Mouse (Mus musculus) inflammation-experienced regulatory T-cells, adult 6 months (primary cell): Measurements from ENCODE around the gene Rbp1. TPM values are rescaled to one million over a fixed set of nuclear protein-coding genes. Genes with fewer than 3 reads are reported as not detected.

Source experiments
- ATAC-seq: one replicate; pipeline ENCODE4 v1.8.0; 2017
- polyA plus RNA-seq, 3 experiments: library from polyadenylated mRNA; unstranded; fragments of 100-300 nt; shearing (Covaris generic); gene quantifications; one replicate each; pipeline ENCODE4 v1.2.1; 2017

The Rbp1 gene
- polyA plus RNA-seq, 3 experiments from 2014 or later: not detected

GRCm38 (mm10) chr9:98425351-98425880, 2.7 kb downstream of the Rbp1 start:
- ATAC-seq: no peak

- ATAC-seq: no peak
Observed at GRCm38 (mm10) chr9:98427906-98428517, 5.3 kb downstream of the Rbp1 start.

- ATAC-seq: no peak
Observed at GRCm38 (mm10) chr9:98428783-98429182, 6.0 kb downstream of the Rbp1 start.

- no peak for ATAC-seq
Observed at GRCm38 (mm10) chr9:98429806-98430205, 7.0 kb downstream of the Rbp1 start.

- no peak for ATAC-seq
Observed at GRCm38 (mm10) chr9:98430528-98430927, 7.8 kb downstream of the Rbp1 start.

DNA sequence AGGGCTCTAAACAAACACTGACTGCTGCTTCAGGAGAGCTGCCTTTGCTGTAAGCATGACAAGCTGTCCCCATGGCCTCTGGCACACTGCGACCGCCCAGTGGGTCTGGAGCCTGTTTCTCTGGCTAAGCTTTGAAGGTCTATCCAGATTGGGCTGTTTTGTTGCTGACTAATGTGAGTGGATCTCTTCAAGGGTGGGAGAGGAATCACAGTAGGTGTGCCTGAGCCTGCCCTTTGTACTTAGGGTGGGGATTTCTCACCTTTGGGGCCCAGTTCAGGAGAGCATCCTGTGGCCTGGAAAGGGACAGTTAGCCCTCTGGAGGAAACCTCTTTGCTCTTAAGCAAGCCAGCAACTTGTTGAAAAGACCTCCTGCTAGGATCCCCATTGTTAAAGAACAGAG, 10.3 kb downstream of the Rbp1 start:
- ATAC-seq: no peak

DNA sequence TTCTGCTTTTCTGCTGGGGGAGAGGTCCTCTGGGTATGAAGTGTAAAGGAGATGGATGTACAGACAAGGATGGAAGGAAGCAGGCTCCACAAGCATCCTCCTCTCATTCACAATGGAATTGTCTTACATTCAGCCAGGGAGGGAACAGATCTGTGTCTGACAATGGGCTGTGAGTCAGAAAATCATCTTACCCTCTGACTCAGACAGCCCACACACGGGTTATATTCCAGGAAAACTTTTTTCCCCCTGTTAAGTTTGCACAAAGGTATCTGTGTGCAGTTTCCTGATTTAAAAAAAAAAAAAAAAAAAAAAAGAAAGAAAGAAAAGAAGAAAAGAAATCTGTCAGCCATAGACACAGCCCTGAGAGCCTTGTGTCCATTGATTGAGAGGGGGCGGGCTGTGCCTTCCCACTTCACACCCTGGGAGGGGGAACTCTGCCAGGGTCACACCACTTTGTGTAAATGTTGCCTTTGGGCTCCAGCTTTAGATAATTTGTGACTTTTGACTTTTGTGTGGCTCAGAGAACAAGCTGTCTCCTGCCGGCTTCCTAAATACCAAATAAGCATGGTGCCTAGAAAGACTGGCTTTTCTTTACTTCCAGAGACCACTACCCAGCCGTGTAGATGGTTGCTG, 11.3 kb downstream of the Rbp1 start:
- no peak for ATAC-seq

GRCm38 (mm10) chr9:98437819-98438218, 15.1 kb downstream of the Rbp1 start:
- no peak for ATAC-seq

DNA sequence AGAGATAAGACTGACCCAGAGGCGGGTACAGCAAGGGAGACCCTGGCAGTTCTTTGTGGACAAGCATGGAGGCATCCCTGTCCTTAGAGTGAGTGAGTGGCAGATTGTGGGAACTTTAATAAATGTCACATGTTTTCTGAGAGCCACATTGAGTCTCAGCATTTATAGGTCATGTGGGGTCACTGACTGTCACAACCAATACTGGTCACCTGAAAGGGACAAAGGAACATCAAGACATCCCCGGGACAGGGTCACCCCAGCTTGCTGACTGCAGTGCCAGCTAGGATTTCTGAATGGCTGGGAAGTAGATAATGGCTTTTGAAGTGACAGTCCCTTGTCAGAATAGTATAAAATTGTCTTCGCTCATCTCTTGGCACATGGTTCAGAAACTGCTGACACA, 16.3 kb downstream of the Rbp1 start:
- ATAC-seq: no peak

DNA sequence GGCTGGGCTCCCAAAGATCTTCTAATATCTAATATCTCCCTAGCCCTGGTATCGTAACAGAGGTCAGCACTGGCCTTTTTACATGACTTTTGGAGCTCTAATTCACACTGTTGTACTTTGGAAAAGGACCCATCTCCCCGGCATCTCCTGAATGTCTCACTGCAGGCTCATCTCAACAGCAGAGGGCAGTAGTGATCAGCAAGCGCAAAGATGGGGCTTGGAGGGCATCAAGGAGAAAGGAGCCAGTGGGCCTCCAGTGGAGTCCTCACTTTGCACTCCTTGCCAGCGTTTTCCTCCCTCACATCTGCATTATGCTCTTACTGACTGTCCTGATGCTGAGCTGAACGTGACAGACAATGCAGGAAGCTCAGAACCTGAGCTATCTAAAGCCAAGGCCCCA, 19.9 kb downstream of the Rbp1 start:
- ATAC-seq: no peak

GRCm38 (mm10) chr9:98445359-98446149, 22.8 kb downstream of the Rbp1 start:
- no peak for ATAC-seq

DNA sequence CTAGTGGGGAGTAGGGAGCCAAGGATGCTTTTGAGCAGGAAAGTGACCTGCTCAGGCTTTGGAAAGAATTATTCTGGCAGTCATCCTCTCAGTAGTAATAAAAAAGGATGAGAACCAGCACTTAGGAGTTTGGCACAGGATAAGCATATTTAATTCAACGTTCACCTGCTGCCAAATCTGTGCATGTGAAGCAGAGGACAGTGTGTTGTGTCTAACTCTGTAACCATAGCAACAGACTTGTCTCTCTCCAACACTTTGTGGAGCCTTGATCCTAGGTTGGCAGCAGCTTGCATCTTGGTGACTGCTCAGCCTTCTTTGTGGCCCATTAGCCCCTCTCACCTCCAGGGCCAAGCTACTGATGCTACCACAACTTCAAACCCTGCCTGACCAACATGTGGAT, 28.2 kb downstream of the Rbp1 start:
- ATAC-seq: no peak

GRCm38 (mm10) chr9:98466709-98467108, 43.9 kb downstream of the Rbp1 start:
- ATAC-seq: no peak

DNA sequence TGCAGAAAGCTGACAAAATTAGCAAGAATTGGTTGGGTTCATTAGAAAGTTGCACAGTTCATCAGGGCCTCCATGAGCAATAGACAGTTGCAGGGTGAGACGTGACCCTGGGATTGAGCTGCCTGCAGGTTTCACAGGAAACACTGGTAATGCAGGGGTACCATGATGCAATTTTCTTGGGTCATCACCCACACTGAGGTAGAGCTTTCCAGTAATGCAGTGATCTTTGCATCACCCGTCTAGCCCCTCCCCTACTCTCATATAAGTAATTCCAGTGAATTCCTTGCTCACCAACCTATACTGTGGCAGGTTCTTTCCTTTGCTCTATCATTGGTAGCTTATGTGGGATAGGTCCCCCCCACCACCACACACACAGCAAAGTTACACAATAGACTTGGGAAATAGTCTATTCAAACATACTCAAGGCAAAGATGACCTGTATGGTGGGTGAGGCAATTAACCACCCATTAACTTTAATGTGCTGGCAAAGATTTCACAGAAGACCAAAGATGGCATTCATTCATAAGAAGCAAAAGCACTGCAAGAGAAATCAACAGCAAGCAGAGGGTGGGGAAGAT, 57.5 kb downstream of the Rbp1 start:
- ATAC-seq: no peak

- no peak for ATAC-seq
Observed at GRCm38 (mm10) chr9:98482256-98482655, 59.5 kb downstream of the Rbp1 start.

GRCm38 (mm10) chr9:98485020-98485419, 62.3 kb downstream of the Rbp1 start:
- ATAC-seq: no peak

DNA sequence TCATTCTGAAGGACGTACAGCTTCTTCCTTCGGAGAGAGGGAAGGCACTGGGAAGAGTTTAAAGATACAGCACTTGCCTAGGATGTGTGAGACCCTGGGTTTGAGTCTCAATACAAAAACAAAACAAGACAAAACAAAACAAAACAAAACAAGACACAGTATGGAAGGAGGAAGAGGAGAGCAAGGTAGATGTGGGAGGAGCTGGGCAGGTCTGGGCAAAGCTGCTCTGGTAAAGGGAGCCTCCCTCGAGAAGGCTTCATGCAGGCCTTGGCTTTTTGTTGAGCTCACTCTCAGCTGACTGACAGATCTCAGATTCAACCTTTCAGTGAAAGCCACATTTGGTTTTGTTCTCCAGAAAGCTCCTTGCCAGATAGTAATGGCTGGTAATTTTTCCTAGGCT, 63.1 kb downstream of the Rbp1 start, which contains the start of gene Rbp2:
TSS of gene Rbp2 (plus strand) at position 301 of the 400 bp plus-strand sequence.
- no peak for ATAC-seq

GRCm38 (mm10) chr9:98487273-98487672, 64.5 kb downstream of the Rbp1 start:
- no peak for ATAC-seq

GRCm38 (mm10) chr9:98489532-98489931, 66.8 kb downstream of the Rbp1 start:
- ATAC-seq: no peak

DNA sequence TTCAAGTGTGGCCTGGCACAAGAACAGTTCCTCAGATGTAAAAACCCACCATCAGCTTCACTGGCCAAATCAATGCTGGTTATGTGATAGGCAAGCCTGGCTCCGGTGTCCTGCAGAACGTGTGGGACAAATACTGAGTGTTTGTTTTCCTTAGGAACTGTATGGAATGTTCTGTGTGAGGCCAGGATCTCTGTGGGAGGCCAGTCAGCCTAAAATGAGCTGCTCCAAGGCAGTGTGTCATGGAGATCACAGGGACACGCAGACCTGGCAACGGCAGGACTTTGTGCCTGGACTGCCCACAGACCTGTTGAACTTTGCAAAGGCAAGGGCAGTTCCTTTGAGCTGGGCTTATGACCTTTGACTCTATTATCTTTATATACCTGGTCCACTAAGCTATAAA, 67.4 kb downstream of the Rbp1 start:
- ATAC-seq: no peak

DNA sequence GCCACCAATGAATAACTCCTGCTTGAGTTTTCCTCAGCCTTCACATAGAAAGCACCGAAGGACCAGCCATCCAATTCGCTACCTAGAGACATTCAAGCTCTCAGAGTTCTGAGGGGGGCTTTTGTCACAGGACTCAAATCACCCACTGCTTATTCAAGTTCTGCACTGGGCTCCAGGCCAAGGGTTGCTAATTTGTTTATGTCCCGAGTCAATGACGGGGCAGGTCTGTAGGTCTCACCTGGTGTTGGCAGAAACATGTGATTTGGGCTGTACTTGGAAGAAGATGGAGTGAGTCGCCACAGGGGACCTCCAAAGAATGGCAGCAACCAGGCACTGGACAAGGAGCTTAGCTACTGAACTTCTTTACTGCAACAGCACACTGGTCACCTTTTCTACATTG, 68.3 kb downstream of the Rbp1 start:
- no peak for ATAC-seq

- ATAC-seq: no peak
Observed at GRCm38 (mm10) chr9:98492212-98492611, 69.5 kb downstream of the Rbp1 start.

GRCm38 (mm10) chr9:98492821-98493220, 70.1 kb downstream of the Rbp1 start:
- ATAC-seq: no peak
